Mouse (Mus musculus) mammary gland, adult 2 months (tissue): ENCODE data around the gene Exph5. TPM values are rescaled to one million over a fixed set of nuclear protein-coding genes. Genes with fewer than 3 reads are reported as not detected.

Experiments used
- polyA plus RNA-seq: library from polyadenylated mRNA; depleted of rRNA; stranded (reverse); fragments of >200 nt; gene quantifications from 2 replicates; pipeline ENCODE4 v1.2.3, GENCODE M21; 2012; ENCODE audit warnings: low replicate concordance; rRNA removed

The Exph5 gene
- 0.23 and 0.55 TPM in 2 replicates for polyA plus RNA-seq

DNA sequence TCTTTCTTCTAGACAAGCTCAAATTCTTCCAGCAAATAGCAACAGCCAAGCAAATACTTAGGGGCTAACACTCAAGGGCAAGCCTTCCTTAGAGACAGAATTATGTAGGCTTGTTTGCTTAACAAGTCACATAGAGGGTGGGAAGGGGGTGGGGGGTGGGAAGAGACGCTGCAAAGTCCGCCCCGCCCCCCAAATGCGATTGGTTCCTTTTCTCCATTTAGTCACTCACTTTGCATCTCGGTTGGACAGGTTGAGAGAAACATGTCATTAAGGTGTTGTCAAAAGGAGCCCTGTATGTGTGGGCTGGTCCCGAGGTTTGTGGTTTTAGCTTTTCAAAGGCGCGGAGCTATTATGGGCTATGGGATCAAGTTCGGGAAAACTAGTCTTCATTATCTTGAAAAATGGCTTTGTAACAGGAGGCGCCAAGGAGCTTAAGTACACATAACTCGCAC, at the start of gene Exph5:
Exph5 (plus strand) TSS at position 402 of the 452 bp plus-strand sequence.

GRCm38 (mm10) chr9:53383951-53384866, 82.7 kb downstream of the Exph5 start, which contains the start of gene Kdelc2:
Gene Kdelc2, plus strand, starts transcription at chr9:53384025.

DNA sequence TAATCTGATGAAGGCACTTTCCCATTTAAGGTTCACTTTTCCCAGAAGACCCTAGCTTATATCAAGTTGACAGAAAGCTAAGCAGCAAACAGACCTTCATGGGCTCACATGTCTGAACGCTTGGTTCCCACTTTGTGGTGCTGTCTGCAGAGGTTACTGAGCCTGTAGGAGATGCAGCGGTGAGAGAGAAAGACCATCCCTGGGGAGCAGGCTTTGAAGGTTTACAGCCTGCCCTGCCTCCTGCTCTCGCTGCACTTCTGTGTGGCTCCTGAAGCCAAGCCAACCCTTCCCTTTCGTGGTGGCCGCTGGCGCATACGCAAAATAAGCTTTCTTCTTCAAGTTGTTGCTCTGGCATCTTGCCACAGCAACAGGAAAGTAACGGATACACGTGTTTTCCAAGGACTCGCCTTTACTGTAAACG, 100.8 kb downstream of the Exph5 start, which contains the start of gene 4930550C14Rik:
4930550C14Rik (plus strand) TSS at position 35 of the 421 bp plus-strand sequence.

Other genes starting within 250 kb of the Exph5 start
- 0.73 and 2.3 TPM in 2 replicates for gene Ddx10, start 53.6 kb upstream of the Exph5 start, polyA plus RNA-seq
- gene Kdelc2, start 82.4 kb downstream of the Exph5 start, polyA plus RNA-seq, result 5.5 and 9.8 TPM in 2 replicates
- gene 4930550C14Rik, start 100.7 kb downstream of the Exph5 start, polyA plus RNA-seq, result 0.18 and 0.34 TPM in 2 replicates
- gene Atm, start 235.1 kb downstream of the Exph5 start, polyA plus RNA-seq, result 1.1 and 3.7 TPM in 2 replicates
- gene Npat, start 235.4 kb downstream of the Exph5 start, polyA plus RNA-seq, result 1.8 and 4.3 TPM in 2 replicates